Mouse (Mus musculus): ENCODE data around the gene Fam120b. TPM values are rescaled to one million over a fixed set of nuclear protein-coding genes. Genes with fewer than 3 reads are reported as not detected.

Fam120b gene
- polyA plus RNA-seq, 2 experiments = 3.1 to 4.1 TPM

GRCm38 (mm10) chr17:15467669-15468068 is 71.7 kb downstream of the Fam120b start:
- WGBS (ENCODE audit: insufficient replicate concordance) = 17% methylated on average over 5 of the region's 5 CpGs
- no peak overlapping the region for H3K4me2 ChIP-seq (ENCODE audit: low read depth)

GRCm38 (mm10) chr17:15472671-15473070 is 76.7 kb downstream of the Fam120b start:
- Histone ChIP-seq H3K27ac (no peak overlapping the region), H3K36me3 (replicated peaks; ENCODE audit: control insufficient read depth, insufficient read depth, low read depth) (peaks cover 64% of the 10 kb centered on the region), H3K9me3 (ENCODE audit: control insufficient read depth, low read length) (no peaks in the 10 kb centered on the region), H3K4me2 (ENCODE audit: low read depth) (no peak overlapping the region), H3K4me3 (ENCODE audit: insufficient read depth in 1 of 2, low read depth in 2 of 2, low read length in 2 of 2) (no peak overlapping the region), H3K9ac (replicated peaks) (no peak overlapping the region), H3K4me1 (replicated peaks; ENCODE audit: control insufficient read depth in 2 of 2, insufficient read depth in 2 of 2, low read length in 1 of 2) (no peaks in the 10 kb centered on the region), H3K27me3 (ENCODE audit: control insufficient read depth, insufficient read depth, low read length) (no peaks in the 10 kb centered on the region)
- WGBS (ENCODE audit: insufficient replicate concordance) = 75% methylated on average over 4 of the region's 4 CpGs
- DNase-seq (ENCODE audit: low read depth in 3 of 3, low spot score in 3 of 3) (no peak), ATAC-seq (ENCODE audit: insufficient read depth) (no peak)
- TF ChIP-seq CTCF (IDR thresholded peaks at IDR 0.05; ENCODE audit: low read depth) (peak; percentile 33), EP300 (IDR thresholded peaks at IDR 0.05; ENCODE audit: low read depth) (no peak)

More at GRCm38 (mm10) chr17:15467669-15468068, 71.7 kb downstream of the Fam120b start:
- DNase-seq (ENCODE audit: low read depth in 3 of 3, low spot score in 3 of 3) (peak; percentile 45 to 51 (median 46)), ATAC-seq (ENCODE audit: insufficient read depth) (0 out of 2 replicates have a peak, but pooled peaks have one; percentile 23)
- no peak overlapping the region for H3K9ac ChIP-seq (replicated peaks)
- H3K36me3 ChIP-seq (replicated peaks; ENCODE audit: control insufficient read depth, insufficient read depth, low read depth) = peaks cover 16% of the 10 kb centered on the region
- peaks cover 0 to 2% of the 10 kb centered on the region in 2 experiments; a peak in 3 of 4 replicates for H3K4me1 ChIP-seq (replicated peaks; ENCODE audit: control insufficient read depth in 2 of 2, insufficient read depth in 2 of 2, low read length in 1 of 2)
- H3K4me3 ChIP-seq (ENCODE audit: insufficient read depth in 1 of 2, low read depth in 2 of 2, low read length in 2 of 2) = no peak overlapping the region
- H3K9me3 ChIP-seq (ENCODE audit: control insufficient read depth, low read length) = no peaks in the 10 kb centered on the region
- no peaks in the 10 kb centered on the region for H3K27me3 ChIP-seq (ENCODE audit: control insufficient read depth, insufficient read depth, low read length)
- no peak overlapping the region for H3K27ac ChIP-seq
- TF ChIP-seq EP300 (IDR thresholded peaks at IDR 0.05; ENCODE audit: low read depth) = no peak
- TF ChIP-seq CTCF (IDR thresholded peaks at IDR 0.05; ENCODE audit: low read depth) = peak; percentile 97

Other genes with a start within 250 kb of the Fam120b start
- gene Dll1, start 19.3 kb upstream of the Fam120b start, polyA plus RNA-seq (2012; rRNA removed) = 0.74 and 0.78 TPM in 2 replicates
- gene Dll1, start 19.3 kb upstream of the Fam120b start, polyA plus RNA-seq (2014; fragmentation: Nextera tagmentation; extraction: Ambion mirVana) = 0.77 and 0.93 TPM in 2 replicates
- gene Psmb1, start 103.5 kb downstream of the Fam120b start, polyA plus RNA-seq (2012; rRNA removed) = 42.5 and 85.5 TPM in 2 replicates
- gene Psmb1, start 103.5 kb downstream of the Fam120b start, polyA plus RNA-seq (2014; fragmentation: Nextera tagmentation; extraction: Ambion mirVana) = 167 and 173 TPM in 2 replicates
- 21.3 and 22.0 TPM in 2 replicates for gene Tbp, start 103.7 kb downstream of the Fam120b start, polyA plus RNA-seq (2012; rRNA removed)
- 19.9 and 24.0 TPM in 2 replicates for gene Tbp, start 103.7 kb downstream of the Fam120b start, polyA plus RNA-seq (2014; fragmentation: Nextera tagmentation; extraction: Ambion mirVana)
- 11.0 and 11.7 TPM in 2 replicates for gene Pdcd2, start 131.1 kb downstream of the Fam120b start, polyA plus RNA-seq (2012; rRNA removed)
- 20.5 and 26.3 TPM in 2 replicates for gene Pdcd2, start 131.1 kb downstream of the Fam120b start, polyA plus RNA-seq (2014; fragmentation: Nextera tagmentation; extraction: Ambion mirVana)
- 0.41 and 0.64 TPM in 2 replicates for gene Prdm9, start 168.2 kb downstream of the Fam120b start, polyA plus RNA-seq (2012; rRNA removed)
- 0.11 and 0.35 TPM in 2 replicates for gene Prdm9, start 168.2 kb downstream of the Fam120b start, polyA plus RNA-seq (2014; fragmentation: Nextera tagmentation; extraction: Ambion mirVana)